Mouse (Mus musculus) E14TG2a.4 (cell line): Measurements from ENCODE around the gene Sulf2.

Experiments
- CTCF ChIP-seq: conservative IDR thresholded peaks from 2 replicates; pipeline ENCODE4 v1.5.1; 2014; ENCODE audit warnings: low read length
- NANOG ChIP-seq: IDR thresholded peaks from 2 replicates; pipeline ENCODE4 v1.6.1; 2014; ENCODE audit warnings: borderline replicate concordance, low read length, mixed read lengths
- POU5F1 ChIP-seq: IDR thresholded peaks from 2 replicates; pipeline ENCODE4 v1.6.1; 2014; ENCODE audit warnings: low read length, borderline replicate concordance

GRCm38 (mm10) chr2:166073082-166073481 is 82.4 kb downstream of the Sulf2 start:
- TF ChIP-seq CTCF (no peak), POU5F1 (no peak), NANOG (no peak)
